Mouse (Mus musculus): ENCODE measurements around the gene Egfr.

Egfr gene

GRCm38 (mm10) chr11:16821668-16822254, 69.8 kb downstream of the Egfr start:
- in situ Hi-C loops (cut with MboI; ENCODE audit: unreplicated experiment in 2 of 2): no loop called here

DNA sequence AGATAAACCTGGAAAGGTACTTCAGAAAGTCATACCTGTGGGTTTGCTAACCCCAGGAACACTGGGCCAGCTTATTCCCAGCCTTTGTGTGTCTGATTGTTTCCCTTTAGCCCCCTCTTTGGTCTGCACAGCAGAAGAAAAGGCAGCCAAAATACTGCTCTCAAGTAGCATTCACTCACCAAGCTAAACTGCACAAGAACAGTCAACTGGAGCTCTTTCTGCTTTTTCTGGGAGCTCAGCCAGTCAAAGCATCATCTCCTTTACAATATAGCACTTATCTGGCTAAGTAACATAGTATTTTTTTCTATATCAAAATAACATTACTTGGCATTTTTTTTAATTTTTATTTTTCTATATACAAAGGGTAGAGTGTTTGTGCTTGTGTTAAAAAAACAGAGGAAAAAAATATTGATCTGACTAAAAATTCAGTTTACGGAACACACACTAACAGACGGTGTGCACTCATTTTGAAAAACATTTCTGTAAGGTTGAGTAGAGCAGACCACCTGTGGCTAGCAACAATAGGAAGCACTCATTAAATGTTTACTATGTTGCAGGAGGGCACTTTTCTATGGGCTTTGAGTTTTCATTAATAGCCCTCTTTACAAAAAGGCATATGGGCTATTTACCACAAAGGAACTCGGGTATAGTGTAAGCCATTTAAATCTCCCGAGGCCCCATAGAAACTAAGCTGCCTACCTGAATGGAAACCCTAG, 72.0 kb downstream of the Egfr start:
- in situ Hi-C loops (cut with MboI; ENCODE audit: unreplicated experiment in 2 of 2): no loop called here

DNA sequence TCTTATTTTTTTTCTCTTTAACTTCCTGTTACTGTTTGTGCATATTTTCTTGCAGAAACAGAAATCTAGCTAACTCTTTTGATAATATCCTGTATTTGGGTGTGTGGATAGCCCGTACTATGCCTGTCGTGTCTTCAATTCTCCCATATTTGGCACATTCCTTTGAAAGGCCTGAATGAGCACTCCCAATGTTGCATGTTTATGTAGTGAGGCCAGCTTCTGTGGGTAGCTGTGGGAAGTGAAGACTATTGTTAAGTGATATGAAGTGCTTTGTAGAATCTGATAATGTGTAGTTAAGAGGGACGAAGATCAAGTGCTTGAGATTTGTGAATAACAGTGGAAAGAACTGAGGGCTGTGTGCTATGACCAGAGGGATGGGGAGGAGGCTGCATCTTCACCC, 77.5 kb downstream of the Egfr start:
- in situ Hi-C loops (cut with MboI; ENCODE audit: unreplicated experiment in 2 of 2): no loop called here

DNA sequence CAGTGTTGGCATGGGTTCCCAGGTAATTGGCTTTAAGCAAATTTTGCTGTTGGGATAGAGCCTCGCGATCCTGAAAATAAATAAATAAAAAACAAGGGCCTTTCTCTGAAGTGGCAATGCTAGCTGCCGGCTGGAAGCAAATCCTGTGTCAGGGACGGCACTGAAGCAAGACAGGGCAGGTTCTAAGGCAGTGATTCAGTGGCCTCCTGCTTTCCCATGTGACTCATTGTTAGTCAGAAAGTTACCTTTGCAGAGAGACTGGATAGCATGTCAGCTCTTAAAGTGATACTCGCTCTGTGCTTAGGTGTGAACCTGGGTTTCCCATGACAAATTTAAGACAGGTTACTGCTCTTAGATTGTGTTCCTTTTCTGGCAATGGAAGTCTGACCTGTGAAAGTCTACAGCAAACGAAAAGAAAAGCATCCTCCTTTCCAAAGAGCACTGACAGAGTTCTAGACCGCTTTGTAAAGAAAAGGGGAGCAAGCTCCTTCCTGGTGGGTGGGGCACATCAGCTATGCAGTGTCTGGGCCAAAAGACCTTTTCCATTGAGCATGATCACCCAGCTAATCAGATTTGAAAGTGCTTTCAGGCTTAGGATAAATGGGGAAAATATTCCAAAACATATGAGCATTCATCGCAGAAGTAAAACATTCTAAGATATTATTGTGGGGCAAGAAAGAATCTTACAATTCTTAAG, 78.7 kb downstream of the Egfr start:
- in situ Hi-C loops (cut with MboI; ENCODE audit: unreplicated experiment in 2 of 2): no loop called here

- in situ Hi-C loops (cut with MboI; ENCODE audit: unreplicated experiment in 2 of 2): no loop called here
Measured at GRCm38 (mm10) chr11:16831974-16832464, 80.0 kb downstream of the Egfr start.

GRCm38 (mm10) chr11:16838772-16839171, 86.8 kb downstream of the Egfr start:
- in situ Hi-C loops (cut with MboI; ENCODE audit: unreplicated experiment in 2 of 2): no loop called here

DNA sequence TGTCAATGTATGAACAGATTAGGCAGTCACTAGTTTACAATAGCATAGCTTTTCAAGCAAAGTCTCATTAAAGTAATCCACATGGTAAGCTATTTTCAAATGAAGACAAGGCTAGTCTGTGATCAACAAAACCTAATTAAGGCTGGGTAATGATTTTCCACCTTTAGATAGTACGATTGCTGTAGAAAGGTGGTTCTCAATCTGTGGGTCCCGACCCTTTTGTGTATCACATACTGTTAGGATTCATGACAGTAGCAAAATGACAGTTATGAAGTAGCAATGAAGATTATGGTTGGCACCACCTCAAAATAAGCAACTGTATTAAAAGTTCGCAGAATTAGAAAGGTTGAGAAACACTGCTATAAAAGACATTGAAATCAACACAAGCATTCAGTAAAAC, 90.9 kb downstream of the Egfr start:
- in situ Hi-C loops (cut with MboI; ENCODE audit: unreplicated experiment in 2 of 2): no loop called here

- in situ Hi-C loops (cut with MboI; ENCODE audit: unreplicated experiment in 2 of 2): no loop called here
Measured at GRCm38 (mm10) chr11:16843889-16844568, 92.0 kb downstream of the Egfr start.

GRCm38 (mm10) chr11:16848881-16849280, 96.9 kb downstream of the Egfr start:
- in situ Hi-C loops (cut with MboI; ENCODE audit: unreplicated experiment in 2 of 2): no loop called here

DNA sequence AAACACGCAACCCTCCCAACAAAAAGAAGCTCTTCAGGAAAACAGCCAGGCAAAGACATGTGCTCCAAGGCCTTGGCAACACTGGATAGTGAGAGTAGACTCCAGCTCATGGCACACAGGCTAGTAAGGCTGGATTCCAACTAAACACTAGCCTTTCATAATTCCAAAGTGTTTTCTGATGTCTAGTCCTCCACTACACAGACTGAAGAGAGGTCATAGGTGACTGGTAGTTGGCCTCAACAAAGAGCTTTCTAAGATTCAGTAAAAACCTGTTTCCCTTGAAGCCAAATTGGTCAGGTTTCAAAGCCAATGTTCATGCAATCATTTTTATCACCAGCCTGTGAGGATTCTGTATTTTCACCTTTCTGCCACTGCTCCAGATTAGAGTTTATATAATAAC, 99.4 kb downstream of the Egfr start:
- in situ Hi-C loops (cut with MboI; ENCODE audit: unreplicated experiment in 2 of 2): no loop called here

DNA sequence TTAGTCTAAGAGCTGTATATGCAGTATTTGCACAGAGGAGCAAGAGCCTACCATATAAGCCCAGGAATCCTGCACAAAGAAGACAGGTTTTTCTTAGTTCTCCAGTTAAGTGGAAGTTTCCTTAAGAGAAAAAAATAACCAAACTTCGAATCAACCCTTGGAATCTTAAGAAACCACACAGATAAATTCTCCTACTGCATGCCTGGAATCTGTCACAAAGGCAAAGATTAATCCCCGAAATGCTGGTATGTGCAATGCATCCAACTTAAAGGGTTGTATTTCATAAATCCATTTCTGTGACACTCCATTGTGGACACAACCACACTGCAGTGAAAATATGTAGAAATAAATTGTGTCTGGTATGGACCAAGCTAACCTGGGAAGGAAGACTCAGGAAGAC, 102.1 kb downstream of the Egfr start:
- in situ Hi-C loops (cut with MboI; ENCODE audit: unreplicated experiment in 2 of 2): no loop called here

- in situ Hi-C loops (cut with MboI; ENCODE audit: unreplicated experiment in 2 of 2): no loop called here
Measured at GRCm38 (mm10) chr11:16857346-16857745, 105.3 kb downstream of the Egfr start.

DNA sequence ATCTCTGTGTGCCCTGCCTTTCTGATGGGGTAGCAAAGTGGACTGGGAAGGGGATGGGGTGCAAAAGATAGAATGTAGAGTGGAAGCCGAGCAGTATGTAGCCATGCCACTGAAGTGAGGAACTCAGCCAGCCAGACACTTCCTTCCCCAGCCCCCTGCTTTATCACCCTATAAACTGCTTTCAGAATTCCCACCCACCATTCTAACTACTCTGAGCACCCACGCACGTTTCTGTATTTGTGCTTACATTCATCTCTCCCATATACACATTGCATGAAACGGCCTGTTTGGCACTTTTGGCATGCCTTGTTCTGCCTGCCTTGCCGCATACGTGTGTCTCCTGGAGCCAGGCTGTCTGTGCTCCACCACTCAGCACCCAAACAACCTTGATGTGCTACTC, 109.0 kb downstream of the Egfr start:
- in situ Hi-C loops (cut with MboI; ENCODE audit: unreplicated experiment in 2 of 2): no loop called here

DNA sequence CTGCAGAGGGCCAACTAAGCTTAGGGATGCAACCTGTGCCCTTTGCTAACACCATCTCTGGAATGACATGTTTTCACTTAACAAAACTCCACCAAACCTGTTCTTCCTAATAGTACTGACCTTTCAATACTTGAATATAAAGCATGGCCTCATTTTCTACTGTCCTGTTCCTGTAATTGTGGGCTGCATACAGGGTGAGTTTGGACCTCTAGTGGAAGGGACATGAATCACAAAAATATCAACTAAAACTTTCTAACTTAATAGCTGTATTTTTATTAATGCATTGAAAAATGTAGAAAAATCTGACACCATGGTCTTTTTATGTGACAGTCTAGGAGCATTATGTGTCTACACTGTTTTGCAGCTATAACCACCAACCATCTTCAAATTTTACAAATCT, 111.5 kb downstream of the Egfr start:
- in situ Hi-C loops (cut with MboI; ENCODE audit: unreplicated experiment in 2 of 2): no loop called here

DNA sequence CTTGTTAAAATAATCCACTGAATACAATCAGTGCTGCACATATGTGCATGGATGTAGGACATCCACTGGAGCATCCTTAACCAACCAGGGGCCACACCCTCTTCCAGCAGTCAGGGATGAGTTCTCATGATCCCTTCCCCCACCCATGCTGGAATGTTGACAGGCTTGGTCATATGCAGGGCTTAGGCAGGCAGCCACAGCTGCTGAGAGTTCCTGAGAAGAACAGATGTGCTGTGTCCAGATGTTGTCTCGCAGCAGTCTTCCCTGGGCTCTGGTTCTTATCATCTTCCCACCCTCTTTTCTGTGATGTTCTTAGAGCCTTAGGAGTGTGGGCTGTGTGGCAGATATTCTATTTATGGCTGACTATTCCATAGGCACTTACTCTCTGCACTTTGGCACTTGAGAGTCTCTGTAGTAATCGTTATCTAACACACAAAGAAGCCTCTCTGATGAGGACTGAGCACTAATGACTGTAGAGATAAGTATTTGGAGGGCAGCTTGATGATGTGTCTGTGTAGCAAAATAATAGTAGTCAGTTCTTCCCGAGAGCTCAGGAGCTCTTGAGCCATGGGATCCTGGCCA, 113.1 kb downstream of the Egfr start:
- in situ Hi-C loops (cut with MboI; ENCODE audit: unreplicated experiment in 2 of 2): loop anchor here in 1 of 2 experiments (5.0 kb wide), 2 partner anchors 243 to 338 kb away; no protein-coding TSS in a partner anchor

DNA sequence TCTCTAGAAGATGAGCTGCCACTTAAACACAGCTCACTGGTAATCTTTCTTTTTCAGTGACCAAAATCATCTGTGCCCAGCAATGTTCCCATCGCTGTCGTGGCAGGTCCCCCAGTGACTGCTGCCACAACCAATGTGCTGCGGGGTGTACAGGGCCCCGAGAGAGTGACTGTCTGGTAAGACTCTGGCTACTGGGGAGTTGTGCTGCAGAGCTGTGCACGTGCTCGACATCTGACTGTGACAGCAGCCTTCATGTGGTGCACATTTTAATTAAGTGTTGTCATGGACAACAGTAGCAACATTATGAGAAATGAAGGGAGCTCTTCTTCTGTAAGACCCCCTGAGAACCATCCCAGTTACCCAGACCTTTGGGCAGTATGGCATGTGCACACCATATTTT, 116.0 kb downstream of the Egfr start:
- in situ Hi-C loops (cut with MboI; ENCODE audit: unreplicated experiment in 2 of 2): loop anchor here in 1 of 2 experiments (5.0 kb wide), 2 partner anchors 246 to 341 kb away; no protein-coding TSS in a partner anchor

GRCm38 (mm10) chr11:16869506-16869905, 117.5 kb downstream of the Egfr start:
- in situ Hi-C loops (cut with MboI; ENCODE audit: unreplicated experiment in 2 of 2): loop anchor here in 1 of 2 experiments (5.0 kb wide), 2 partner anchors 247 to 342 kb away; no protein-coding TSS in a partner anchor

DNA sequence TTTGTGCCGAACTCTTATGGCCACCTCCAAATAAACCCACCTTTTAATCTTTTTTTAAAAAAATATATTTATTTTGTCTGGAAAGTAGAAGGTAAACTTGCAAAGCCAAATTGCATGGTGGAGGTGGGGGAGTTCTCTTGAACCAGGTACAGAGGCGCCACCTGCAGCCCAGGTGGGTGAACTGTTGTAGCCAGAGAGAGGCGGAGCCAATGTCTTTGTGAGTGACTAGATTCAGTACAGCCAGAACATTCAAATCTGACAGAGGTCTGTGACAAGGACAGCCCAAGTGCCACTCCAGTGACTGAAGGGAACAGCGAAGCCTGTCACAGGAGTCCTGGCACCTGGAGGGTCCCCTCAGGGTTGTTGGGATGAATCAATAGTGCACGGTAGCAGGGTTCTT, 119.1 kb downstream of the Egfr start:
- in situ Hi-C loops (cut with MboI; ENCODE audit: unreplicated experiment in 2 of 2): loop anchor here in 1 of 2 experiments (5.0 kb wide), 1 partner anchor 344 kb away; no protein-coding TSS in a partner anchor

- in situ Hi-C loops (cut with MboI; ENCODE audit: unreplicated experiment in 2 of 2): no loop called here
Measured at GRCm38 (mm10) chr11:16877676-16878378, 125.8 kb downstream of the Egfr start.

DNA sequence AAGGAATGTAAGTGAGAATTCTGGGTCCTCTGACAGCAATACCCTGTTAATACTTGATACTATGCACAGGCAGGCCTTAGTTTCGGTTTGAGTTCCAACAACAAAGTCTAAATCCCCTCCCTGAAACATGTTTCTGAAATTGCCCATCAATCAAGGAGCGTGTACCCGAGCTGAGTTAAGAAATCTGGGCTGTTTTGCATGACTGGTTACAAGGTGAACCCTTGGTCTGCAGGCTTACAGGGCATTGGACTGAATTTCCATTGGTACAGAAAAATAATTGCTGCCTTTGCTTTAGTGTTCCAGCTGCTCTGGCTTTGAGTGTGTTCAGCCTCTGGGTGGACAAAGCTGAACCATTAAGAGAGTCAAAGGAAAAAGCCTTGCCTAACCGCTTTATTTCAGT, 129.9 kb downstream of the Egfr start:
- in situ Hi-C loops (cut with MboI; ENCODE audit: unreplicated experiment in 2 of 2): no loop called here

All from v-Abl transformed pro-B cells (cell line).